Mouse (Mus musculus): ENCODE data around the gene Atg2a.

DNA sequence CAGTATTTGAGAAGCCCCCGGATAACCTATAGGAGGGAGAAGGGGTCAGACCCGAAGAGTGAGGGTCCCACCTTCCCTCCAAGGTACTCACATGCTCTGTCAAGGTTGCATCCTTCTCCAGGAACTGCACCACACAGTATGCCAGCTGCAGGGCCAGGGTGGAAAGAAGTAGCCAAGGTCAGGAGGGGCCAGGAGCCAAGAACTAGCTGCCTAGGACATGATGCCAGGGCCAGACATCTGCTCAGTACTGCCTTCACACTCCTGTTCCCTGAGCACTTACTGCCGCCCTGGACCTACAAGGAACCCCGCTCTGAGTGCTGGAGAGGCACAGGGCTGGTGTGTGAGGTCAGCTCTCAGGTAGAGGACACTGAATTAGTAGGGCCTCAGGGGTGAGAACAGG lies 11.1 kb upstream of the Atg2a start:
- TF ChIP-seq CTCF (conservative IDR thresholded peaks at IDR 0.05 in 1 of 2, IDR thresholded peaks at IDR 0.05 in 1 of 2; ENCODE audit: low read depth in 2 of 2, low read length in 2 of 2): no peak
- no peak for TF ChIP-seq HCFC1 (IDR thresholded peaks at IDR 0.05; ENCODE audit: low read depth, low read length)
